Mouse (Mus musculus) MEL (cell line): Measurements from ENCODE around the gene Flywch1. TPM values are rescaled to one million over a fixed set of nuclear protein-coding genes. Genes with fewer than 3 reads are reported as not detected.

Experiments used
- DNase-seq: peaks from one replicate; pipeline ENCODE4 v3.0.0; 2011; ENCODE audit warnings: low read depth, low spot score
- H3K27ac ChIP-seq: 2 replicates; pipeline ENCODE4 v1.5.1; 2012; ENCODE audit warnings: low read depth, mild to moderate bottlenecking, control low read depth, low read length, moderate library complexity; ENCODE audit not compliant: control insufficient read depth
- H3K27me3 ChIP-seq, 2 experiments: fragments of 150-350 bp in 1 of 2; sonication (generic) in 1 of 2; 2 replicates each; pipeline ENCODE4 v1.6.1; 2012; ENCODE audit warnings: low read length in 2 of 2, mild to moderate bottlenecking in 2 of 2, improper control_type of control experiment in 1 of 2, moderate library complexity in 1 of 2; ENCODE audit not compliant: insufficient read depth in 2 of 2, control insufficient read depth in 1 of 2
- H3K36me3 ChIP-seq, 2 experiments: 2 replicates each; pipeline ENCODE4 v1.6.1; 2012 to 2014; ENCODE audit warnings: low read length in 2 of 2, improper control_type of control experiment in 1 of 2, inconsistent platforms in 1 of 2, mild to moderate bottlenecking in 1 of 2; ENCODE audit not compliant: insufficient read depth in 2 of 2, control insufficient read depth in 1 of 2
- H3K4me1 ChIP-seq, 2 experiments: fragments of 150-350 bp in 1 of 2; sonication (generic) in 1 of 2; 2 replicates each; pipeline ENCODE4 v1.6.1; 2012; ENCODE audit warnings: low read length in 2 of 2, improper control_type of control experiment in 1 of 2, mild to moderate bottlenecking in 1 of 2; ENCODE audit not compliant: insufficient read depth in 2 of 2, control insufficient read depth in 1 of 2
- H3K4me3 ChIP-seq, 2 experiments: fragments of 150-350 bp in 1 of 2; sonication (generic) in 1 of 2; 2 replicates each; pipeline ENCODE4 v1.5.1; 2012; ENCODE audit warnings: low read depth in 2 of 2, low read length in 2 of 2, mild to moderate bottlenecking in 2 of 2, moderate library complexity in 2 of 2, control low read depth in 1 of 2, improper control_type of control experiment in 1 of 2; ENCODE audit not compliant: control insufficient read depth in 1 of 2, insufficient read depth in 1 of 2
- H3K79me2 ChIP-seq: 2 replicates; pipeline ENCODE4 v1.6.1; 2012; ENCODE audit warnings: mild to moderate bottlenecking, low read length, moderate library complexity; ENCODE audit not compliant: control insufficient read depth, poor library complexity, insufficient read depth
- H3K9ac ChIP-seq: 2 replicates; pipeline ENCODE4 v1.6.1; 2012; ENCODE audit warnings: low read depth, mild to moderate bottlenecking, control low read depth, low read length, moderate library complexity; ENCODE audit not compliant: control insufficient read depth, poor library complexity, severe bottlenecking
- H3K9me3 ChIP-seq: fragments of 150-350 bp; sonication (generic); replicated peaks from 2 replicates; pipeline ENCODE4 v1.6.1; 2012; ENCODE audit warnings: mild to moderate bottlenecking, low read length, improper control_type of control experiment, moderate library complexity; ENCODE audit not compliant: insufficient read depth
- BHLHE40 ChIP-seq: IDR thresholded peaks from 2 replicates; pipeline ENCODE4 v1.6.1; 2012; ENCODE audit warnings: low read depth, mild to moderate bottlenecking, inconsistent platforms, low read length, improper control_type of control experiment, borderline replicate concordance
- CTCF ChIP-seq, 3 experiments: IDR thresholded peaks in 2 of 3; conservative IDR thresholded peaks in 1 of 3; 2 replicates each; pipeline ENCODE4 v1.5.1; 2011 to 2012; ENCODE audit warnings: low read length in 3 of 3, low read depth in 2 of 3, mild to moderate bottlenecking in 2 of 3, improper control_type of control experiment in 1 of 3, inconsistent platforms in 1 of 3, mixed read lengths in 1 of 3, moderate library complexity in 1 of 3; ENCODE audit not compliant: control insufficient read depth in 1 of 3, insufficient read depth in 1 of 3, poor library complexity in 1 of 3, severe bottlenecking in 1 of 3
- E2F4 ChIP-seq: IDR thresholded peaks from 2 replicates; pipeline ENCODE4 v1.6.1; 2011; ENCODE audit warnings: low read depth, low read length, improper control_type of control experiment, borderline replicate concordance
- ELF1 ChIP-seq: IDR thresholded peaks from 2 replicates; pipeline ENCODE4 v1.6.1; 2014; ENCODE audit warnings: low read depth, mild to moderate bottlenecking, inconsistent platforms, low read length, improper control_type of control experiment, moderate library complexity
- HCFC1 ChIP-seq: IDR thresholded peaks from 2 replicates; pipeline ENCODE4 v1.6.1; 2012; ENCODE audit warnings: low read depth, mild to moderate bottlenecking, inconsistent platforms, low read length, improper control_type of control experiment, moderate library complexity
- KAT2A ChIP-seq: conservative IDR thresholded peaks from 2 replicates; pipeline ENCODE4 v1.6.1; 2012; ENCODE audit warnings: low read depth, low read length, improper control_type of control experiment, inconsistent platforms
- MAX ChIP-seq: IDR thresholded peaks from 2 replicates; pipeline ENCODE4 v1.6.1; 2011; ENCODE audit warnings: low read length, improper control_type of control experiment
- MAZ ChIP-seq: IDR thresholded peaks from 2 replicates; pipeline ENCODE4 v1.6.1; 2012; ENCODE audit warnings: low read depth, mild to moderate bottlenecking, inconsistent platforms, low read length, improper control_type of control experiment
- NRF1 ChIP-seq: IDR thresholded peaks from 2 replicates; pipeline ENCODE4 v1.6.1; 2014; ENCODE audit warnings: low read depth, mild to moderate bottlenecking, inconsistent platforms, low read length, improper control_type of control experiment, moderate library complexity; ENCODE audit not compliant: poor library complexity, insufficient read depth, severe bottlenecking
- POLR2A ChIP-seq, 2 experiments: IDR thresholded peaks; 2 replicates each; pipeline ENCODE4 v1.6.1; 2011 to 2012; ENCODE audit warnings: low read length in 2 of 2, mild to moderate bottlenecking in 2 of 2, control low read depth in 1 of 2, improper control_type of control experiment in 1 of 2, low read depth in 1 of 2, moderate library complexity in 1 of 2; ENCODE audit not compliant: control insufficient read depth in 1 of 2, insufficient read depth in 1 of 2, poor library complexity in 1 of 2
- ZNF384 ChIP-seq: IDR thresholded peaks from 2 replicates; pipeline ENCODE4 v1.6.1; 2012; ENCODE audit warnings: low read depth, mild to moderate bottlenecking, inconsistent platforms, low read length, improper control_type of control experiment
- polyA plus RNA-seq, 2 experiments: library from polyadenylated mRNA; stranded (reverse) in 1 of 2; unstranded in 1 of 2; fragments of >175 nt in 1 of 2; fragments of >200 nt in 1 of 2; gene quantifications; 2 replicates each; pipeline versions ENCODE4 v1.2.1 to v1.2.4; 2012; ENCODE audit warnings: low replicate concordance in 2 of 2, low read depth in 1 of 2; ENCODE audit not compliant: insufficient read length in 2 of 2, insufficient read depth in 1 of 2, missing spikeins in 1 of 2
- total RNA-seq: library from RNA; depleted of rRNA; stranded (reverse); fragments of 300-350 nt; gene quantifications from 2 replicates; pipeline ENCODE4 v1.2.3, GENCODE M21; 2012

The Flywch1 gene
- total and polyA plus RNA-seq, 3 experiments, result 15.3 to 29.7 TPM; not detected in 1

DNA sequence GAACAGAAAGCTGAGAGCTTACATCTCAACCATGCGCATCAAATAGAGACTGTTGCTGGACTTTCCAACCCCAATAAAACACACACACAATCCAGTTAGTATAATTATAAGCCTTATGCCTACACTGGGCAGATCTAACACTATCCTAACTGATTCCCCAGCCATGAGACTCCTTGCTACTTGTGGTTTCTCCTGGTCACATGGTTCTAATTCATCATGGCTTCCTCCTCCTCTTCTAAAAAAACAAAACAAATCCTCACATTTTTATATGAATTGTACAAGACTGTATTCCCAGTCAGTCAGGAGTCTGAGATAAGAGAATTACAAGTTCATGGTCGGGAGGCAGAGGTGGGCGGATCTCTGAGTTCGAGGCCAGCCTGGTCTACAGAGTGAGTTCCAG is 17.6 kb upstream of the Flywch1 start:
- Histone ChIP-seq H3K9ac (no peak overlapping the region), H3K9me3 (no peaks in the 10 kb centered on the region), H3K4me3 (no peak overlapping the region), H3K27me3 (peaks cover 0 to 2% of the 10 kb centered on the region in 2 experiments; a peak in 1 of 4 replicates)
- no peak for TF ChIP-seq KAT2A
- TF ChIP-seq, all 39 proteins: peak for 0
- Histone ChIP-seq H3K27ac (no peak overlapping the region), H3K79me2 (no peaks in the 10 kb centered on the region), H3K4me1 (peaks cover 0 to 6% of the 10 kb centered on the region in 2 experiments; a peak in 2 of 4 replicates), H3K36me3 (peaks cover 0 to 4% of the 10 kb centered on the region in 2 experiments; a peak in 2 of 4 replicates)
- no peak for DNase-seq

DNA sequence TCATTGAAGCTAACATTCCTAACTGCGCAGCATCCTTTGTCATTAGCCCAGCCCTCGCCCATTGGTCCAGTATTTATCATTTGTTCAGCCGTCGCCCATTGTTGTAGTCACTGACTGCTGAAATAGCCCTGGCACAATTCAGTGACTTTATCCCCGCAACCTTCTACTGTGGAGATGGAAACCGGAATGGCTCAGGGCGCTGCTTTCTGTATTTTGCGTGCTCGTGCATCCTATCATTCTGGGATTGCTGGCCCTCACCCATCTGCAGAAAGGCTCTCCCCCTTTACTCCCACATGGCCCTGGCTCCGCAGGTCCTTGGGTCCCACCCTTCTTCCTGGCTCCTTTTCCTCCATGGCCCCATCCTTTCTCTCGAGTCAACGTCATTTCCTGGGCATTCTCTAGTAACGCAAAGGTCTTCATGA is 15.1 kb upstream of the Flywch1 start:
- H3K27me3 ChIP-seq, result no peaks in the 10 kb centered on the region; a peak in 1 of 4 replicates
- H3K9ac ChIP-seq, result peak overlapping the region; percentile 39
- no peak for DNase-seq
- H3K27ac ChIP-seq, result no peak overlapping the region
- peaks cover 0 to 4% of the 10 kb centered on the region in 2 experiments; a peak in 2 of 4 replicates for H3K36me3 ChIP-seq
- peaks cover 0 to 6% of the 10 kb centered on the region in 2 experiments; a peak in 2 of 4 replicates for H3K4me1 ChIP-seq
- no peaks in the 10 kb centered on the region for H3K9me3 ChIP-seq
- TF ChIP-seq E2F4 (no peak), MAX (no peak), POLR2A (IDR thresholded peaks at IDR 0.05; ENCODE audit: control insufficient read depth in 1 of 2, insufficient read depth in 1 of 2, low read depth in 1 of 2, low read length in 2 of 2, poor library complexity in 1 of 2) (no peak), MAZ (no peak), ZNF384 (no peak), ELF1 (no peak)
- peak overlapping the region; percentile 10 to 42; a peak in 3 of 4 replicates for H3K4me3 ChIP-seq
- H3K79me2 ChIP-seq, result no peaks in the 10 kb centered on the region

DNA sequence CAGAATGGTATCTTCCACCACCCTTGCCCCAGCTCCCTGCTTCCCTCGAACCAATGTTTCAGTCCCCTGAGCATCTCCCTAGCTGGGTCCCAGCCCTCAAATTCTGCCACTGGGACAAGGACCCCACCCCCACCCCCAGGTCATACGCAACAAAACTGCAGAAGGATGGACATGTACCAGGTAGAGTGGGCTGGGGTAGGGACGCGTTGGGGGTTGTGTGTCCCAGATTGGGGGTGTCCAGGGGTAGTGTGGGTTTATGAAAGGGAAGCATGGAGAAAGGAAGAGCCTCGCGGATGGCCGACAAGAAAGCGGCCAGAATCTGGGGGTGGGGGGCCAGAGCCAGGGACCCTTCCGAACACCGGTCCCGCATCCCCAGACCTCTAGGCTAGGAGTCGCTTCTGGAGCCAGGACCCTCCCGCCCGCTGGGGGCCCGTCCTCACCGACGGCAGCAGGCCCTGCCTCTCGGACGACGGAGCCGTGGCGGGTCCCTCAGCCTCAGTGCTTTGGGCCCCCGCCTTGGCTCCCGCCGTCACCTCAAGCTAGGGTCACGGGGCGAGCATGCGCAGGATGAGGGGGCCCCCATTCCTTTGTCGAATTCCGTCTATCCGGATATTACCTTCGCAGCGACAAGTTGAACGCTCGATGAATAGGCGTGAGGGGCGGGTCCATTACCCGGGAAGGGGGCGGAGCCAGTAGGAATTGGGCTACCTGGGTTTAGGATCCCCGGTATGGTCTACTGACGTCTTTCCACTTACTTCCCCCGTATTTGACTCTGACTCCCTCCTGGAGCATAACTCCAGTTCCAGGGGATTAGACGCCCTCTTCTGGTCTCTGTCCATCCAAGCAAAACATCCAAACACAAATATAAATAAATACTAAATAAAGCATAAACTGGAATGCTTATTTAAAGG is 14.4 kb upstream of the Flywch1 start, which contains the start of gene Flywch2:
Flywch2 (minus strand) TSS at position 521 of the 911 bp plus-strand sequence.
- Histone ChIP-seq H3K27me3 (no peaks in the 10 kb centered on the region; a peak in 1 of 4 replicates), H3K4me1 (peaks cover 0 to 6% of the 10 kb centered on the region in 2 experiments; a peak in 2 of 4 replicates), H3K27ac (no peak within 1 kb of the TSS), H3K9ac (peak within 1 kb of the TSS; percentile 48), H3K36me3 (peaks cover 0 to 4% of the 10 kb centered on the region in 2 experiments; a peak in 2 of 4 replicates), H3K4me3 (peak within 1 kb of the TSS; percentile 10 to 42; a peak in 3 of 4 replicates), H3K79me2 (no peaks in the 10 kb centered on the region), H3K9me3 (no peaks in the 10 kb centered on the region)
- peak; percentile 74 for DNase-seq
- TF ChIP-seq HCFC1 (0 out of 2 replicates have a peak, but pooled peaks have one; percentile 38), E2F4 (no peak), POLR2A (IDR thresholded peaks at IDR 0.05; ENCODE audit: control insufficient read depth in 1 of 2, insufficient read depth in 1 of 2, low read depth in 1 of 2, low read length in 2 of 2, poor library complexity in 1 of 2) (peak in 1 of 2 experiments; percentile 23; a peak in 1 of 4 replicates), NRF1 (peak; percentile 71), CTCF (IDR thresholded peaks at IDR 0.05 in 2 of 3, conservative IDR thresholded peaks at IDR 0.05 in 1 of 3; ENCODE audit: control insufficient read depth in 1 of 3, insufficient read depth in 1 of 3, low read depth in 2 of 3, low read length in 3 of 3, poor library complexity in 1 of 3, severe bottlenecking in 1 of 3) (no peak), BHLHE40 (no peak), KAT2A (no peak)
